Mouse (Mus musculus) left cerebral cortex, adult 8-10 months (tissue): ENCODE measurements around the gene Sowahd. TPM values are rescaled to one million over a fixed set of nuclear protein-coding genes. Genes with fewer than 3 reads are reported as not detected.
"Not testable (repeated sequence)": the region's sequence is repeated elsewhere in the genome, so short reads cannot be mapped to it uniquely, and the experiment has no call there.

ENCODE experiments used
- DNase-seq, 2 experiments: peaks; one replicate each; pipeline ENCODE4 v3.0.0; 2022; ENCODE audit warnings: low spot score in 2 of 2
- total RNA-seq, 4 experiments: library from RNA; stranded (reverse); gene quantifications; 2 replicates each; pipeline ENCODE4 v1.2.4; 2022

Sowahd gene
- not detected for total RNA-seq

- DNase-seq, result no peak
Measured at GRCm38 (mm10) chrX:37048066-37048889, at the start of gene Sowahd. Gene Sowahd (plus strand): TSS chrX:37048845.

- no peak for DNase-seq
Measured at GRCm38 (mm10) chrX:37013870-37014269, 34.8 kb upstream of the Sowahd start.

- DNase-seq, result no peak
Measured at GRCm38 (mm10) chrX:37018150-37018654, 30.4 kb upstream of the Sowahd start.

- no peak for DNase-seq
Measured at GRCm38 (mm10) chrX:37019045-37019444, 29.6 kb upstream of the Sowahd start.

- peak; percentile 10 to 37 for DNase-seq
Measured at GRCm38 (mm10) chrX:37022690-37023089, 26.0 kb upstream of the Sowahd start.

GRCm38 (mm10) chrX:37023652-37024309 is 24.9 kb upstream of the Sowahd start:
- no peak for DNase-seq

- peak in 1 of 2 experiments; percentile 25 for DNase-seq
Measured at GRCm38 (mm10) chrX:37028378-37028777, 20.3 kb upstream of the Sowahd start.

- peak in 1 of 2 experiments; percentile 55 for DNase-seq
Measured at GRCm38 (mm10) chrX:37042726-37043125, 5.9 kb upstream of the Sowahd start.

- DNase-seq, result no peak
Measured at GRCm38 (mm10) chrX:37048890-37049823, 512 bp downstream of the Sowahd start.

GRCm38 (mm10) chrX:37063902-37064301 is 15.3 kb downstream of the Sowahd start:
- no peak for DNase-seq

- no peak for DNase-seq
Measured at GRCm38 (mm10) chrX:37067299-37067698, 18.7 kb downstream of the Sowahd start.

- no peak for DNase-seq
Measured at GRCm38 (mm10) chrX:37068766-37069165, 20.1 kb downstream of the Sowahd start.

- DNase-seq, result peak in 1 of 2 experiments; percentile 59
Measured at GRCm38 (mm10) chrX:37074262-37074892, 25.7 kb downstream of the Sowahd start.

- DNase-seq, result no peak
Measured at GRCm38 (mm10) chrX:37076651-37077050, 28.0 kb downstream of the Sowahd start.

- DNase-seq, result not testable (repeated sequence)
Measured at GRCm38 (mm10) chrX:37080345-37080744, 31.7 kb downstream of the Sowahd start.

GRCm38 (mm10) chrX:37081194-37081593 is 32.5 kb downstream of the Sowahd start:
- no peak for DNase-seq

GRCm38 (mm10) chrX:37084318-37084926 is 35.8 kb downstream of the Sowahd start:
- peak; percentile 3 to 11 for DNase-seq

GRCm38 (mm10) chrX:37084927-37085660 is 36.4 kb downstream of the Sowahd start, which contains the start of gene Rpl39:
Gene Rpl39 (minus strand): TSS chrX:37085402.
- DNase-seq, result peak; percentile 73 to 82

GRCm38 (mm10) chrX:37085665-37086064 is 37.0 kb downstream of the Sowahd start:
- DNase-seq, result no peak

- no peak for DNase-seq
Measured at GRCm38 (mm10) chrX:37088778-37089177, 40.1 kb downstream of the Sowahd start.
